Mouse (Mus musculus): ENCODE measurements at regions not wholly inside any gene's neighbourhood (a gene's known extent, or its start where the extent isn't known, plus 50 kb on each side); places are given as distances from the start of the nearest gene placed in this dataset.

- no peak for DNase-seq (ENCODE audit: low spot score in 2 of 2)
These were observed 221.5 kb downstream of the Epha7 start for GRCm38 (mm10) chr4:29034406-29034805.

GRCm38 (mm10) chr4:29039993-29040392 lies 227.1 kb downstream of the Epha7 start:
- no peak for DNase-seq (ENCODE audit: low spot score in 2 of 2)

GRCm38 (mm10) chr4:29068678-29069621 lies 256.0 kb downstream of the Epha7 start:
- DNase-seq (ENCODE audit: low spot score in 2 of 2), result no peak

- no peak for DNase-seq (ENCODE audit: low spot score in 2 of 2)
These were observed 261.3 kb downstream of the Epha7 start for GRCm38 (mm10) chr4:29074204-29074603.

- no peak for DNase-seq (ENCODE audit: low spot score in 2 of 2)
These were observed 261.9 kb downstream of the Epha7 start for GRCm38 (mm10) chr4:29074851-29075250.

GRCm38 (mm10) chr4:29076683-29077082 lies 263.8 kb downstream of the Epha7 start:
- DNase-seq (ENCODE audit: low spot score in 2 of 2), result no peak

- no peak for DNase-seq (ENCODE audit: low spot score in 2 of 2)
These were observed 265.5 kb downstream of the Epha7 start for GRCm38 (mm10) chr4:29078391-29078790.

- DNase-seq (ENCODE audit: low spot score in 2 of 2), result no peak
These were observed 270.8 kb downstream of the Epha7 start for GRCm38 (mm10) chr4:29083545-29084290.

- no peak for DNase-seq (ENCODE audit: low spot score in 2 of 2)
These were observed 278.0 kb downstream of the Epha7 start for GRCm38 (mm10) chr4:29090949-29091348.

- DNase-seq (ENCODE audit: low spot score in 2 of 2), result no peak
These were observed 278.7 kb downstream of the Epha7 start for GRCm38 (mm10) chr4:29091495-29092211.

GRCm38 (mm10) chr4:29102373-29102772 lies 289.4 kb downstream of the Epha7 start:
- DNase-seq (ENCODE audit: low spot score in 2 of 2), result no peak

GRCm38 (mm10) chr4:29103414-29103813 lies 290.5 kb downstream of the Epha7 start:
- DNase-seq (ENCODE audit: low spot score in 2 of 2), result no peak

- no peak for DNase-seq (ENCODE audit: low spot score in 2 of 2)
These were observed 299.6 kb downstream of the Epha7 start for GRCm38 (mm10) chr4:29112552-29112951.

GRCm38 (mm10) chr4:29117025-29117424 lies 304.1 kb downstream of the Epha7 start:
- no peak for DNase-seq (ENCODE audit: low spot score in 2 of 2)

GRCm38 (mm10) chr4:29117926-29118325 lies 305.0 kb downstream of the Epha7 start:
- peak; percentile 37 to 52 for DNase-seq (ENCODE audit: low spot score in 2 of 2)

GRCm38 (mm10) chr4:29118679-29119479 lies 305.9 kb downstream of the Epha7 start:
- no peak for DNase-seq (ENCODE audit: low spot score in 2 of 2)

- no peak for DNase-seq (ENCODE audit: low spot score in 2 of 2)
These were observed 306.7 kb downstream of the Epha7 start for GRCm38 (mm10) chr4:29119480-29120153.

GRCm38 (mm10) chr4:29123697-29124377 lies 310.9 kb downstream of the Epha7 start:
- no peak for DNase-seq (ENCODE audit: low spot score in 2 of 2)

GRCm38 (mm10) chr4:29130485-29130884 lies 317.6 kb downstream of the Epha7 start:
- no peak for DNase-seq (ENCODE audit: low spot score in 2 of 2)

Measured in frontal cortex, postnatal 10 days (tissue).